Mouse (Mus musculus) bone marrow macrophage, adult 2 months (primary cell): Measurements from ENCODE around the gene Mcm10.

Experiments used
- CTCF ChIP-seq: IDR thresholded peaks from 2 replicates; pipeline ENCODE4 v1.5.1; 2012; ENCODE audit warnings: low read depth, mild to moderate bottlenecking, low read length, moderate library complexity
- POLR2A ChIP-seq: IDR thresholded peaks from 2 replicates; pipeline ENCODE4 v1.6.1; 2012; ENCODE audit warnings: mild to moderate bottlenecking, low read depth, low read length, borderline replicate concordance

- TF ChIP-seq CTCF (no peak), POLR2A (no peak)
Observed at GRCm38 (mm10) chr2:5041854-5042253, 29.3 kb upstream of the Mcm10 start.
